Mouse (Mus musculus) small intestine, adult 2 months (tissue): ENCODE data around the gene D030056L22Rik. TPM values are rescaled to one million over a fixed set of nuclear protein-coding genes. Genes with fewer than 3 reads are reported as not detected.

Experiments used
- H3K27ac ChIP-seq: fragments of 200-500 bp; 2 replicates; pipeline ENCODE4 v1.5.1; 2012; ENCODE audit warnings: low read depth, low read length, control low read depth, inconsistent platforms; ENCODE audit not compliant: insufficient read depth
- H3K27me3 ChIP-seq: fragments of 200-500 bp; 2 replicates; pipeline ENCODE4 v1.6.1; 2012; ENCODE audit warnings: mild to moderate bottlenecking, moderate library complexity, low read length, inconsistent platforms; ENCODE audit not compliant: control insufficient read depth, insufficient read depth
- H3K36me3 ChIP-seq: fragments of 200-500 bp; 2 replicates; pipeline ENCODE4 v1.6.1; 2012; ENCODE audit warnings: mild to moderate bottlenecking, low read length, control low read depth, inconsistent platforms; ENCODE audit not compliant: control insufficient read depth, insufficient read depth
- H3K4me1 ChIP-seq: fragments of 200-500 bp; 2 replicates; pipeline ENCODE4 v1.6.1; 2012; ENCODE audit warnings: low read length, inconsistent platforms, mixed read lengths; ENCODE audit not compliant: control insufficient read depth, insufficient read depth, insufficient read length
- H3K4me3 ChIP-seq: fragments of 200-500 bp; 2 replicates; pipeline ENCODE4 v1.5.1; 2012; ENCODE audit warnings: low read depth, mild to moderate bottlenecking, control low read depth, inconsistent platforms, low read length, moderate library complexity
- CTCF ChIP-seq: fragments of 200-500 bp; IDR thresholded peaks from 2 replicates; pipeline ENCODE4 v1.5.1; 2012; ENCODE audit warnings: low read depth, mild to moderate bottlenecking, control low read depth, inconsistent platforms, low read length, moderate library complexity, mixed read lengths; ENCODE audit not compliant: insufficient replicate concordance, insufficient read length; ENCODE audit errors: extremely low read depth
- POLR2A ChIP-seq: fragments of 200-500 bp; IDR thresholded peaks from 2 replicates; pipeline ENCODE4 v1.6.1; 2012; ENCODE audit warnings: low read depth, mild to moderate bottlenecking, control low read depth, inconsistent platforms, low read length, moderate library complexity
- WGBS: fragments of 180-500 bp; shearing (Covaris S2); methylation state at CpG from one replicate; pipeline ENCODE4 v1.1.7; 2018; 5-methylcytosine and 5-hydroxymethylcytosine counted together
- polyA plus RNA-seq: library from polyadenylated mRNA; depleted of rRNA; stranded (reverse); fragments of >200 nt; gene quantifications from 2 replicates; pipeline ENCODE4 v1.2.3, GENCODE M21; 2012; rRNA removed

D030056L22Rik gene
- polyA plus RNA-seq, 1 experiment: 8.4 TPM

DNA sequence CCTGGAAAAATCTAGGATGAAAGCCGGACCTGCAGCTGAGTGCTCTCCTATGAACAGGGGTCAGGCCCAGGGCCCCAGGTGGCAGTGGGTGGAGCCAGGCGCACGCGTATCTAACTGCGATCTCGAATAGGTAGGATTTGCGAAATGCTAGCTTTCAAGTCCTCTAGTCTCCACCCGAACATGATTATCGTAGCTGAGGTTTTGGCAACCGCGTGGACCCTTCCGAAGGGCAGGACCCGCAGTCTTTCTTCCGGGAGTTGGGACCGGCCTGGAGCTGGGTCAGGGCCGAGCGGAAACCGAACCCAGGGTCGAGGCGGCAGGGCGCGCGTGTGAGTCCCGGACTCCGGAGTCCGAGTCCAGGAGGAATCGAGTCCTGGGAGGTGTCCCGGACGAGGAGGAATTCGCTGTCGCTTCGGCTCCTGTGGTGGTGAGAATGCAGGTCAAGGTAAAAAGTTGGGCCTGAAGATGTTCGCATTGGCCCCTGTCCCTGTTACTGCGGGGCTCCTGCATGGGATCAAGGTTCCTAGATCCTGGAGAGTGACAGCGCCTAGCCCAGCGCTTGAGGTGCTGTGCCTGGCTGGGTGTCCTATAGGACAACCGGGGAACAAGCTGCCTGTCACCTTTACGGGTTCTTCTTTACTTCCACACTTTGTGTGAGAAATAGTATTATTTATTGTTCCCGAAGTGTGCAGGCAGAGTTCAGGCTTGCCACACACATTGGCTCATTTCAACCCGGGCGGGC lies 36.8 kb downstream of the D030056L22Rik start, which contains the start of gene Trpm6:
TSS of gene Trpm6 (plus strand) at position 386 of the 742 bp plus-strand sequence.
- no peak for TF ChIP-seq CTCF
- no peak within 1 kb of the TSS for H3K27ac ChIP-seq
- no peaks in the 10 kb centered on the region for H3K36me3 ChIP-seq
- H3K4me3 ChIP-seq: peak within 1 kb of the TSS; percentile 69
- no peaks in the 10 kb centered on the region for H3K4me1 ChIP-seq
- 6% methylated on average over 41 of the region's 41 CpGs for WGBS
- no peaks in the 10 kb centered on the region for H3K27me3 ChIP-seq

DNA sequence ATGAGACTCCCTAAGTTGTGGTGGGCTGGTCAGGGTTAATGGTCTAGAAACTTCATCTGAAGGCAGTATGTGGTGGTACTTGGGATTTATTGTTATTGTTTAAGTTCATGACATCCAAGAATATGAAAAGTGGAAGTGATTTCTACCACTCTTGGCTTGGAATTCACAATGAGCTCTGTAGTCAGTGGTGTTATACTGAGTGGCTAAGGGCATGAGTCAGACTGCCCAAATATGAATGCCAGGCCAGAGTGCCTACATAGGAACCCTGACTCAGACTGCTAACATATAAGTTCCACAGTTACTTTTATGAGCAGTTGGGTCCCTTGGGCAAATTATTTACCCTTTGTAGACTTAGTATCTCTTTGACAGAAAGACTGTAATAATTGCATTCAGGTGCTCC lies 44.2 kb downstream of the D030056L22Rik start:
- Histone ChIP-seq H3K27ac (no peak overlapping the region), H3K4me1 (no peaks in the 10 kb centered on the region), H3K27me3 (no peaks in the 10 kb centered on the region), H3K36me3 (no peaks in the 10 kb centered on the region), H3K4me3 (no peak overlapping the region)
- TF ChIP-seq POLR2A: no peak
- no peak for TF ChIP-seq CTCF

DNA sequence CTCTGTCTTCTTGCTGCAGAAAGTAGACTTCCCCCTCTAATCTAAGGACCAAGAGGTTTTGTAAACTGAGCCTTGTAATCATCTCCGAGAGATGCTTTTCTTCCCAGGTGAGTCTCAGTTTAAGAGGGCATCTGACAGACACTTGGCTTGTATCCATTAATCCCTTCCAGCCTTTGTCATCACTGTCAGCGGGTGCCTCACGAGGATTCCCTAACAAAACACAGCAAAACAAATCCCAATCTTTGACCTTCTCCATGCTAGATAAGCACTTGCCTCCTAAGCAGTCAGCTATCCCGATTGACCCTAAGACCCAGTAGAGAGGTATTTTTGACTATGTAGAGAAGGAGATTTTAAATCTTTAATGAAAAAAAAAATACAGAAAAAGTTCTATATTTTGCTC lies 44.7 kb downstream of the D030056L22Rik start:
- 36% methylated on average over 4 of the region's 4 CpGs for WGBS
- no peaks in the 10 kb centered on the region for H3K27me3 ChIP-seq
- no peak for TF ChIP-seq POLR2A
- TF ChIP-seq CTCF: no peak
- no peak overlapping the region for H3K27ac ChIP-seq
- no peak overlapping the region for H3K4me3 ChIP-seq
- no peaks in the 10 kb centered on the region for H3K36me3 ChIP-seq
- no peaks in the 10 kb centered on the region for H3K4me1 ChIP-seq

DNA sequence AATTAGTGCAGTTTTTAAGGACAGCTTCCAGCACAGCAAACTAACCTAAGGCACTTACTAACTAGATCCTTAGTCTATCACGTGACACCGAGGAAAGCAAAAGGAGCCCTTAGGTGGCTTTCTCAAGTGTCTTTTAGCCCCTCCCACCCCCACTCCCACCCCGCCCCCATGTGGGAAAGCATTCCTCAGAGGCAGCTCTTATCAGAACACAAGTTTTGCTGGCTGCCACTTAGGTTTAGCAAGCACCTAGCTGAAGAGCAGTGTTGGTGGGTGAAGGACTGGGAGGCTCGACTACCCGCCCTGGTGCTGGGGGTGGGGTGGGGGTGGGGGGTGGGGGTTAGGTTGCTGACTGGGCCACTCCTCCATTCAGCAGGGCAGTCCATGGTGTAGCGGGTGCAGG lies 45.3 kb downstream of the D030056L22Rik start:
- no peaks in the 10 kb centered on the region for H3K27me3 ChIP-seq
- no peak overlapping the region for H3K4me3 ChIP-seq
- TF ChIP-seq POLR2A (no peak), CTCF (no peak)
- H3K27ac ChIP-seq: no peak overlapping the region
- 38% methylated on average over 6 of the region's 6 CpGs for WGBS
- H3K4me1 ChIP-seq: no peaks in the 10 kb centered on the region
- H3K36me3 ChIP-seq: no peaks in the 10 kb centered on the region

DNA sequence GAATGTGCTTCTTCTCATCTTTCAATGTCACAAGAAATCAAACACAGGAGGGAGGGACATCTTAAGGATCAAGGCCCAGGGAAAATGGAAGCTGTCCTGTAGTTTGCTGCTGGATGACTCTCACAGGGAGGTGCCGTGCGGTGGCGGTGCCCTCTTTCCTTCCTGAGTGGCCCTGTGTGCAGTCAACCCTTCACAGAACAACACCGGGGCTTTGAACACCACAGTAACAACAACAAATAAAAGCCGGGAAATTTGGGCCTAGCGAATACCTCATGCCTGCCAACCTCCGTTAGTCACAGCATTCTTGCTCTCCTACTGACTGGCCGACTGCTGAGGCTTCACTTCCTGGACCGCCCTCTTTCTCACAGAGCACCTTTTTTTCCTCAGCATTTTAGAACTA lies 45.9 kb downstream of the D030056L22Rik start:
- no peak overlapping the region for H3K27ac ChIP-seq
- no peaks in the 10 kb centered on the region for H3K4me1 ChIP-seq
- TF ChIP-seq CTCF (no peak), POLR2A (no peak)
- no peaks in the 10 kb centered on the region for H3K27me3 ChIP-seq
- no peaks in the 10 kb centered on the region for H3K36me3 ChIP-seq
- no peak overlapping the region for H3K4me3 ChIP-seq
- WGBS: 74% methylated on average over 9 of the region's 9 CpGs

DNA sequence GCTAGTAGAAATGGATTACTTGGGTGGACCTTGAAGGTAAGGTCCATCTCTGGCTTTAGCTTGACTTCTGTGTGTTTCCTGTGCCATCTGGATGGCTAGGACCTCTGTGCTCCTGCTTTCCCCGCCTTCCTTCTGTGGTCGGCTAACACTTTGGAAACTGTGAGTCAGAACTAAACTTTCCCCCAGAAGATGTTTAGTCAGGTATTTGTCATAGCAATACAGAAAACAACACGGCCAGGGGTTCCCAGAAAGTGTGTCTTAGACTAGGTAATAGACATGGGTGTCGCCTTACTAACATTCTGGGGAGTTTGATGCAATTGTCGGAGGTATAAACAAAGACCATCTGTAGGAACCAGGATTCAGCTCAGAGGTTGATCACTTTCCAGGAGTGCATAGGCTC lies 53.4 kb downstream of the D030056L22Rik start:
- no peak overlapping the region for H3K27ac ChIP-seq
- no peaks in the 10 kb centered on the region for H3K27me3 ChIP-seq
- TF ChIP-seq POLR2A (no peak), CTCF (no peak)
- no peak overlapping the region for H3K4me3 ChIP-seq
- H3K36me3 ChIP-seq: no peaks in the 10 kb centered on the region
- H3K4me1 ChIP-seq: no peaks in the 10 kb centered on the region
- WGBS: 74% methylated on average over 5 of the region's 5 CpGs

Other genes starting within 250 kb of the D030056L22Rik start
- 27.2 and 52.6 TPM in 2 replicates for gene Ostf1, start 81.4 kb upstream of the D030056L22Rik start, polyA plus RNA-seq
- gene Nmrk1, start 81.2 kb upstream of the D030056L22Rik start, polyA plus RNA-seq: 2.3 TPM in 2 replicates
- gene Carnmt1, start 42.4 kb upstream of the D030056L22Rik start, polyA plus RNA-seq: 3.3 and 5.0 TPM in 2 replicates
- gene Trpm6, start 36.8 kb downstream of the D030056L22Rik start, polyA plus RNA-seq: 0.04 and 0.29 TPM in 2 replicates